Mouse (Mus musculus) forebrain, embryonic 13.5 days (tissue): ENCODE measurements at regions not wholly inside any gene's neighbourhood (a gene's known extent, or its start where the extent isn't known, plus 50 kb on each side); places are given as distances from the start of the nearest gene placed in this dataset.

ENCODE experiments used
- ATAC-seq: fragments of 200-750 bp; cut with Nextera tagmentation; 2 replicates; pipeline ENCODE4 v1.8.0; 2017
- H3K27ac ChIP-seq: fragments of 300-500 bp; sonication (generic); 2 replicates; pipeline ENCODE4 v1.5.1; 2015; ENCODE audit warnings: inconsistent platforms, mild to moderate bottlenecking, moderate library complexity
- H3K27me3 ChIP-seq: fragments of 300-500 bp; sonication (generic); 2 replicates; pipeline ENCODE4 v1.6.1; 2015; ENCODE audit warnings: mild to moderate bottlenecking, inconsistent platforms
- H3K36me3 ChIP-seq: fragments of 300-500 bp; sonication (generic); 2 replicates; pipeline ENCODE4 v1.6.1; 2015; ENCODE audit warnings: mild to moderate bottlenecking, inconsistent platforms; ENCODE audit not compliant: poor library complexity, severe bottlenecking
- H3K4me1 ChIP-seq: fragments of 300-500 bp; sonication (generic); 2 replicates; pipeline ENCODE4 v1.6.1; 2015; ENCODE audit warnings: inconsistent platforms
- H3K4me2 ChIP-seq: fragments of 300-500 bp; sonication (generic); 2 replicates; pipeline ENCODE4 v1.6.1; 2015; ENCODE audit warnings: inconsistent platforms, mild to moderate bottlenecking, moderate library complexity
- H3K4me3 ChIP-seq: fragments of 300-500 bp; sonication (generic); 2 replicates; pipeline ENCODE4 v1.5.1; 2015; ENCODE audit warnings: mild to moderate bottlenecking, inconsistent platforms
- H3K9ac ChIP-seq: fragments of 300-500 bp; sonication (generic); 2 replicates; pipeline ENCODE4 v1.6.1; 2015; ENCODE audit warnings: mild to moderate bottlenecking, inconsistent platforms
- H3K9me3 ChIP-seq: fragments of 300-500 bp; sonication (generic); replicated peaks from 2 replicates; pipeline ENCODE4 v1.6.1; 2016; ENCODE audit warnings: inconsistent platforms
- WGBS: fragments of 180-500 bp; shearing (Covaris S2); methylation state at CpG from one replicate; pipeline ENCODE4 v1.1.7; 2015; 5-methylcytosine and 5-hydroxymethylcytosine counted together

- H3K27me3 ChIP-seq, result no peaks in the 10 kb centered on the region
- no peaks in the 10 kb centered on the region for H3K36me3 ChIP-seq
- ATAC-seq, result peak; percentile 96
- no peak overlapping the region for H3K4me3 ChIP-seq
- peak overlapping the region; percentile 33 for H3K4me2 ChIP-seq
- 28% methylated on average over 20 of the region's 20 CpGs for WGBS
- H3K9me3 ChIP-seq, result no peaks in the 10 kb centered on the region
- peaks cover 16% of the 10 kb centered on the region for H3K4me1 ChIP-seq
- no peak overlapping the region for H3K9ac ChIP-seq
- peak overlapping the region; percentile 63 for H3K27ac ChIP-seq
Measured at GRCm38 (mm10) chrX:7428621-7429523, 53.2 kb upstream of the Usp27x start.
